Mouse (Mus musculus) myocyte (in vitro differentiated cells): ENCODE results near the gene Col4a6.

Experiments used
- CEBPB ChIP-seq: IDR thresholded peaks from 2 replicates; pipeline ENCODE4 v1.6.1; 2011; ENCODE audit warnings: mild to moderate bottlenecking, moderate library complexity; ENCODE audit not compliant: poor library complexity, insufficient read depth, severe bottlenecking
- E2F4 ChIP-seq: IDR thresholded peaks from one replicate; pipeline ENCODE4 v1.6.1; 2011; ENCODE audit warnings: mild to moderate bottlenecking, control low read depth, moderate library complexity; ENCODE audit not compliant: insufficient read depth
- MAX ChIP-seq: IDR thresholded peaks from one replicate; pipeline ENCODE4 v1.6.1; 2011; ENCODE audit warnings: low read depth, mild to moderate bottlenecking, control low read depth
- MYOG ChIP-seq, 3 experiments: IDR thresholded peaks; one replicate each; pipeline ENCODE4 v1.6.1; 2011; ENCODE audit warnings: control low read depth in 2 of 3, low read depth in 2 of 3, mild to moderate bottlenecking in 2 of 3; ENCODE audit not compliant: insufficient read length in 2 of 3, control insufficient read depth in 1 of 3, insufficient read depth in 1 of 3
- POLR2A ChIP-seq: IDR thresholded peaks from one replicate; pipeline ENCODE4 v1.6.1; 2011; ENCODE audit warnings: low read depth, mild to moderate bottlenecking, control low read depth, moderate library complexity; ENCODE audit not compliant: insufficient read length
- REST ChIP-seq: IDR thresholded peaks from one replicate; pipeline ENCODE4 v1.6.1; 2011; ENCODE audit warnings: mild to moderate bottlenecking, control low read depth, moderate library complexity; ENCODE audit not compliant: insufficient read depth, insufficient read length
- TCF12 ChIP-seq: IDR thresholded peaks from one replicate; pipeline ENCODE4 v1.6.1; 2011; ENCODE audit warnings: mild to moderate bottlenecking, control low read depth; ENCODE audit not compliant: poor library complexity, insufficient read depth, severe bottlenecking
- USF1 ChIP-seq: IDR thresholded peaks from one replicate; pipeline ENCODE4 v1.6.1; 2011; ENCODE audit warnings: low read depth, mild to moderate bottlenecking, control low read depth, moderate library complexity

DNA sequence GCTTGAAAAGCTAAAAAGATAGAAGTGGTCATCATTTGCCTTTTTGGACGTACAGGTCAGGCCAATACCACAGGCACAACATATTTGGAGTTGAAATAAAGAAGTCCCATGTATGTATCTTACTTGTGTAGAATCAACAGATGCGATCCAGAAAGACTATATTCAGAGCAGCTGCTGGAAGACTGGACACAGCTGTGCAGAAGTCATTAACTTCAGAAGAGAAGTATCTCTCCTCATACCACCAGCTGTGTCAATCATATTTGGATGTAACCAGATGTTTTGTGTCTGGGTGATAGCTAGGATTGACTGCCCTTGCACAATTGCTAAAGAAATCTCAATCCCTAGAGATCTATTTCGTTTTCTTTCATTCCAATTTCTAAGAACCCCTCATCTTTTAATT is 77.6 kb downstream of the Col4a6 start:
- TF ChIP-seq USF1 (no peak), POLR2A (no peak), TCF12 (no peak), MAX (no peak), E2F4 (no peak), CEBPB (peak; percentile 25; the same call in 1 of the 2 replicates), REST (no peak), MYOG (IDR thresholded peaks at IDR 0.05; ENCODE audit: control insufficient read depth in 1 of 3, insufficient read depth in 1 of 3, insufficient read length in 2 of 3, low read depth in 2 of 3) (no peak)
